Mouse (Mus musculus) left cerebral cortex, postnatal 10 days (tissue): Measurements from ENCODE around the gene Bean1. TPM values are rescaled to one million over a fixed set of nuclear protein-coding genes. Genes with fewer than 3 reads are reported as not detected.
A peak's percentile ranks its signal among the peaks of the same experiment; 100 is the strongest.

ENCODE experiments used
- DNase-seq, 2 experiments: peaks; one replicate each; pipeline ENCODE4 v3.0.0; 2021 to 2022; ENCODE audit warnings: low spot score in 2 of 2, mixed read lengths in 1 of 2; ENCODE audit errors: extremely low spot score in 1 of 2
- intact Hi-C: fragments of 180-260 bp; cut with DNase I; formaldehyde crosslinking; loops from one replicate; pipeline ENCODE4 v1.15.1; 2025
- total RNA-seq, 2 experiments: library from RNA; stranded (reverse); gene quantifications; 2 replicates each; pipeline ENCODE4 v1.2.3; 2021

The Bean1 gene
- total RNA-seq, 2 experiments from 2014 or later, result 26.1 to 27.9 TPM

GRCm38 (mm10) chr8:104147947-104148346, 22.3 kb upstream of the Bean1 start:
- intact Hi-C loops, result loop anchor here (2.0 to 10.0 kb wide), 2 partner anchors 73 to 197 kb away; no protein-coding TSS in a partner anchor
- no peak for DNase-seq

DNA sequence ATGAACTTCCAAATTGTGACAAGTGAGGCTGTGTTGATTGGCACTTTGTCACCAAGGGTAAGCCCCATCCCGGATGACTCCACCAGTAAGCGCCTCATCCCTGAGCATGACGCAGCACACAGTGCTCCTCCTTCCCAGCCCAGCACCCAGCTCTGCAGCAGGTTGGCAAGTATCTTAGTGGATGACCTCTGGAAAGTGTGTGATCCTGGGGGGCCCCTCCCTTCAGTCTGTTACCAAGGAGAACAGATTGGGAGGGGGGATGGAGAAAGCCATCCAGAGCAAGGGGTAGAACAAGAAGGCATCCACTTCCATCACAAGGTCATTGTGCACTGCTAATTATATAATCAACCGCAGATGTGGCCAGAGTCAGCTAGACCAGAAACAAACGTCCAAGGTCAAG, 9.5 kb upstream of the Bean1 start:
- intact Hi-C loops, result no loop called here
- no peak for DNase-seq

- no peak for DNase-seq
- intact Hi-C loops, result no loop called here
Measured at GRCm38 (mm10) chr8:104169461-104169860, 781 bp upstream of the Bean1 start.

- intact Hi-C loops, result no loop called here
- DNase-seq, result no peak
Measured at GRCm38 (mm10) chr8:104171050-104171620, 893 bp downstream of the Bean1 start.

- intact Hi-C loops, result no loop called here
- DNase-seq, result no peak
Measured at GRCm38 (mm10) chr8:104172420-104172819, 2.2 kb downstream of the Bean1 start.

DNA sequence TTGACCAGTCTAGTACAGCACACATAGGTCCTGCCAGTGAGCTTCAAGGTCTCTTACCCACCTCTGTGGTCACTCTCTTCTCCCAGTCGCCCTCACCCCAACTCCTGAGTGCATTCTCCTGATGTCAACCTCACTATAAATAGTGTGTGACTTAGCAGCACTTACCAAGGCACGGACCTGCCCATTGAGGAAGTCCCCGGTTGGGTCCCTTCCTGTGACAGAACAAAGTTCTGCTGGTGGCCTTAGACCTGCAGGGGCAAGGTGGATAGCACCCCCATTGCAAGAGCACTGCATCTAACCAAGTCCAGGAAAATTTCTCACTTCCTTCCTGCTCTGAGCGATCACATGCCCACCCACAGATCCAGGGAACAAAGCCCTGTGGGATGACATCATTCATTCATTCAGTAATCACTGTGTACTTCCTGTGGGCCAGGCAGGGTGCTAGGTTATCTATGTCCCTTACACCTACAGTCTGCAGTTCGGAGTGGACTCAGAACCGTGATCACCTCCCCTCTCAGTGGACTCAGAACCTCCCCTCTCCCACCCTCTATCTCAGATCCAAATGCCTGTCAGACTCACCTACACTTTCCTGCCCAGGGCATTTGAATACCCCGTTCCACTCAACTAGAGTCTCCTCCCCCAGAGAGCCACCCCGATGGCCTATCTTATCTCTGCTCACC, 5.7 kb downstream of the Bean1 start:
- intact Hi-C loops, result no loop called here
- peak in 1 of 2 experiments; percentile 29 for DNase-seq

DNA sequence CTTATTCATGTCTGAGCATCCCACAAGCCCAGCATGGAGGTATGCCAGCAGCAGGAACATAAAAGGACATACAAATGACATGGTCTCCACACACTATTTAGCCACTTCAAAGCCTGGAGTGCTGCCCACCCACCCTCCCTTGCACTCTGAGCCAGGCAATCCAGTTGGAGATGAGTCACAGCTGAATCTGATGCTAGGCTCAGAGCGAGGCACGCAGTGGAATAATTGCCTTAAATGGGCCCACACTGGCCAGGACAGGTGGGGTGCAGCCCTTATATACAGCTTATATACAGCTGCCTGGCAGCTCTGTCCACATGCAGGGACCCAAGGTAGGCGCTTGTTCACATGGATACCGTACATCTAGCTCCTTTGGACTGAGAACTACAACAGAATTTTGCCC, 6.8 kb downstream of the Bean1 start:
- intact Hi-C loops, result no loop called here
- DNase-seq, result peak in 1 of 2 experiments; percentile 32

- DNase-seq, result no peak
- intact Hi-C loops, result no loop called here
Measured at GRCm38 (mm10) chr8:104184905-104185304, 14.7 kb downstream of the Bean1 start.

GRCm38 (mm10) chr8:104186827-104187226, 16.6 kb downstream of the Bean1 start:
- intact Hi-C loops, result no loop called here
- no peak for DNase-seq

- DNase-seq, result no peak
- intact Hi-C loops, result no loop called here
Measured at GRCm38 (mm10) chr8:104187622-104188021, 17.4 kb downstream of the Bean1 start.

DNA sequence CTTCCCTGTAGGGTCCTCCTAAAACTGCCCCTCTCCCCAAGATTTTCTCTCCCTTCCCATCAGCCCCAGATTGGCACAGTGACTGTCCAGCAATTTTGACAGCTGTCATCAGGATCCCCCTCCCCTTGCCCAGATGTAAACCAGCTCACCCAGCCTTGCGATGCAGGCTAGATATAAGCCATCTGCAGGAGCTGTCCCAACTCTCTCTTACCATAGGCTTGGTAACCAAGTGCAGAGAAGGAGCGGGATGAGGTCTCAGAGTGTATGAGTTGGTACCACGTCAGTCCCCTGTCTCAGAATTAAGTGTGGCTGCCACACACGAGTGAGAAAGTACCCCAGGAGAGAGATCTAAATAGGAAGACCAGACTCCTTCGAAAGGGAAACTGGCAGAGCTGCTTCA, 18.2 kb downstream of the Bean1 start:
- no peak for DNase-seq
- intact Hi-C loops, result no loop called here

- no peak for DNase-seq
- intact Hi-C loops, result no loop called here
Measured at GRCm38 (mm10) chr8:104190777-104191468, 20.7 kb downstream of the Bean1 start.

GRCm38 (mm10) chr8:104191496-104191895, 21.3 kb downstream of the Bean1 start:
- no peak for DNase-seq
- intact Hi-C loops, result no loop called here

DNA sequence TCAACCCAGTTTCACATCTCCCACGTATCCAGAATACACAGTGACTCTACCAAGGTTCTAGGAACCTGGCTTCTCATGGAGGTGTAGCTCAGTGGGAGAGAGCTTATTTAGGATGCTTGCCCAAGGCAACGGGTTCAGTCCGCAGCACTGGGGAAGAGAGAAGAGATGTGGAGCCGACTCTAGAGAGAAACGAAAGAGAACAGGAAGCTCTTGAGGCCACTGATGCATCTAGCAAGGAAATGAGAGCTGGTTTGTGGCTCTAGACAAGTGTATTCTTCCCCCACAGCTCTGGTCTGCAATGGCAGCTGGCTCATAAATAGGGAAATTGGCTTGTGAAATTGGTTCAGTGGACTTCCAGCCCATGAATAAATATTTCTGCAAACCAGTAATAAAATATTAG, 29.6 kb downstream of the Bean1 start:
- intact Hi-C loops, result no loop called here

DNA sequence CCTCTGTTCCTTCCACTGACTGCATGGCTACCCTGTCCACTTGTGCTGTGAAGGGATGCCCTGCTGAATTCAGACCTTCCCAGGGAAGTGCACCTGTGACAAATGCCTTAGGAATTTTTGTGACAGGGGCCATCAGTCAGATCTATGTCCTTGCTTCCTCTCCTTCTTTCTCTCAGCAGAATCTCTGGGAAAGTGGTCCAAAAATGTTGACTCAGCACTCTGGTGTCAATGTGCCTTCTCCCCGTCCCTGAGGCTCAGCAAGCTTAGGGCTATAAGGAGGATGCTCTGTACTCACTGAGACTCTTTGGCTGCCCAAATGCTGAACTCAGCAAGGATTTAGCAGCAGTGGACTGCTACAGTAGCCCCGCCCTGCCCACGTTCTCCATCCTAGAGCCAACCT, 31.4 kb downstream of the Bean1 start:
- DNase-seq, result no peak
- intact Hi-C loops, result no loop called here

More for the DNA sequence above, 29.6 kb downstream of the Bean1 start:
- DNase-seq, result no peak

GRCm38 (mm10) chr8:104202320-104202719, 32.1 kb downstream of the Bean1 start:
- no peak for DNase-seq
- intact Hi-C loops, result no loop called here

DNA sequence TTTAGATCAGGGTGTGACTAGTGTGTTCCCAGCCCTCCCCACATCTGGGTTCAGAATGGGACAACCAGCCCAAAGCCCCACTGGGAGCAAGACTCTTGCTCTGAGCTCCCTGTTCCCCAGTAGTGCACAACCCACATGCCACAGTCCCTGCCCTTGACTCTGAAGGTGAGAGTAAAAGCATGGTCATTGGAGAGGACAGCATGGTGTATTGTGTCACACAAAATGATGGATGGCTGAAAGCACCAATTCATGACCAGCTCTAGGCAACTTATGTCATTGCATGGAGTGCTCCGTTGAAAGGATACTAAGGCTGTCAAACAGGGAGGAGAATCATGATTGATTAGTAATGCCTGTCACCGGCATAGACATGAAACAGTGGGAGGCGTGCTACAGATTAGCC, 35.0 kb downstream of the Bean1 start:
- intact Hi-C loops, result no loop called here
- DNase-seq, result no peak

DNA sequence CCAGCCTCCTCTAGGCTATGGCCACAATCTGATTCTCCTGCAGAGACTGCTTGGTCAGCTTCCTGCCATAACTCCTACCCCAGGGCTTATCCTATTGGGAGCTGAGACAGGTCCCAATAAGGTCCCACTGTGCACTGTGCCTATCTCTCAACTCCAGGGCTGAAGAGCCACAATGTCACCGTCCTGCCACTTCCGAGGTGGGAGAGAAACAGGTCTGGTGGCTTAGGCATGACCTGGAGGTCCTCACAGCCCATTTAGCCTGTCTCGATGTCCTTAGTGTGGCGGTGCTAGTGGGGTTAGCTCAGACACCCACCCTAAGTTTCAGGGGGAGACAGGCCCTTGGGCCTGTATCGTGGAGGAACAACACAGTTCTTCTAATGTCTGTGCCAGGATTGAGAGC, 47.4 kb downstream of the Bean1 start:
- DNase-seq, result peak in 1 of 2 experiments; percentile 12
- intact Hi-C loops, result no loop called here

DNA sequence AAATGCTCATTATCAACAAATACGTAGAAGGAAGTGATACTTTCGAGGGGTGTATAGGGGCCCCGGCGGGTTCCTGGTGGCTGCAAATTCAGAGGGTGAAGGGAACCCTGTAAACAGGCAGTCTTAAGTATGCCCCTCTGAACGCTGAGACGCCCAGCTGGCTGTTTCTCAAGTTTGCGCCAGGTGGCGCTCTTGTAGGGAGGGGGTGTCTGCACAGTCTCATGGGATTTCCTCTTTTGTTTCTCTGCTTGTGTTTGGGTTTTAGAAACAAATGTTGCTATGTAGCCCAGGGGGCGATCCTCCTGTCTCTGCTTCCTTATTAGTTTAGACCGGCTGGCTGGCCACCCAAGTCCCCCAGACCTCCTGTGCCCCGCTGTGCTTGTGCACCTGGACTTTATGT, 48.8 kb downstream of the Bean1 start:
- intact Hi-C loops, result no loop called here

DNA sequence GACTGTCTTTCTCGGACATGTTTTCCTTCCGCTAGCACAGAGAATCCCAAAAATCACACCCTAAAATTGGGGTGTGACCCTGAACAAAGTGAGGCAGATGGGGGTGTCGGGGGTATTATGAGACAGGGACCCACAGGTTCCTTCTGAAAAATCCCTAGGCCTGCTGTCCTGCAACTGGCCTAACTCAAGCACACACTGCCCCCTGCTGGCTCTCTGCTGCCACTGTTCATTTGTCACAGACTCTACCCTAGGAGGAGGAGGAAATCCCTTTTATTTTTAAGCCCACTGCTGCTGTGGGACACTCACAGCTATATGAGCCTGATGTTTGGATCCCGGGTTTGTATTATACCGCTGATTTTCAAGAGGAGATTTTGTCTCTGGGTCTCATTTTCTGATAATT, 49.6 kb downstream of the Bean1 start:
- intact Hi-C loops, result loop anchor here (2.0 to 5.0 kb wide), 2 partner anchors 73 to 123 kb away; no protein-coding TSS in a partner anchor
- peak; percentile 60 to 78 for DNase-seq

More for the DNA sequence above, 48.8 kb downstream of the Bean1 start:
- peak in 1 of 2 experiments; percentile 64 for DNase-seq
